Mouse (Mus musculus) lung, postnatal 0 days (tissue): ENCODE results near the gene Elk3. TPM values are rescaled to one million over a fixed set of nuclear protein-coding genes. Genes with fewer than 3 reads are reported as not detected.

Experiments
- ATAC-seq: fragments of 200-750 bp; cut with Nextera tagmentation; 2 replicates; pipeline ENCODE4 v1.8.0; 2017; ENCODE audit warnings: moderate library complexity
- DNase-seq: peaks from one replicate; pipeline ENCODE4 v3.0.0-alpha.2; 2016; ENCODE audit warnings: low spot score
- H3K27ac ChIP-seq: fragments of 300-500 bp; sonication (generic); 2 replicates; pipeline ENCODE4 v1.5.1; 2014; ENCODE audit warnings: antibody characterized with exemption, mild to moderate bottlenecking, low read length, mixed read lengths
- H3K27me3 ChIP-seq: fragments of 300-500 bp; sonication (generic); replicated peaks from 2 replicates; pipeline ENCODE4 v1.6.1; 2014; ENCODE audit warnings: low read length, mixed read lengths; ENCODE audit not compliant: insufficient read depth
- H3K36me3 ChIP-seq: fragments of 300-500 bp; sonication (generic); 2 replicates; pipeline ENCODE4 v1.6.1; 2014; ENCODE audit warnings: low read length, mixed read lengths; ENCODE audit not compliant: insufficient read depth
- H3K4me1 ChIP-seq: fragments of 300-500 bp; sonication (generic); 2 replicates; pipeline ENCODE4 v1.6.1; 2014; ENCODE audit warnings: antibody characterized with exemption, low read depth, low read length, mixed read lengths; ENCODE audit not compliant: insufficient read depth
- H3K4me2 ChIP-seq: fragments of 300-500 bp; sonication (generic); replicated peaks from 2 replicates; pipeline ENCODE4 v1.6.1; 2014; ENCODE audit warnings: low read depth, mild to moderate bottlenecking, low read length, moderate library complexity, mixed read lengths
- H3K4me3 ChIP-seq: fragments of 300-500 bp; sonication (generic); 2 replicates; pipeline ENCODE4 v1.5.1; 2014; ENCODE audit warnings: low read depth, low read length
- H3K9ac ChIP-seq: fragments of 300-500 bp; sonication (generic); replicated peaks from 2 replicates; pipeline ENCODE4 v1.6.1; 2014; ENCODE audit warnings: low read depth, mild to moderate bottlenecking
- H3K9me3 ChIP-seq: fragments of 300-500 bp; sonication (generic); 2 replicates; pipeline ENCODE4 v1.6.1; 2016; ENCODE audit warnings: low read length, mixed read lengths
- CTCF ChIP-seq: IDR thresholded peaks from 2 replicates; pipeline ENCODE4 v1.5.1; 2016; ENCODE audit warnings: antibody characterized with exemption, mild to moderate bottlenecking
- EP300 ChIP-seq: IDR thresholded peaks from 2 replicates; pipeline ENCODE4 v1.6.1; 2016; ENCODE audit warnings: antibody characterized with exemption, mild to moderate bottlenecking, control low read depth
- WGBS: fragments of 180-500 bp; shearing (Covaris S2); extraction: QIAGEN DNeasy Blood & Tissue Kit; methylation state at CpG from one replicate; pipeline ENCODE4 v1.1.7; 2014; 5-methylcytosine and 5-hydroxymethylcytosine counted together
- polyA plus RNA-seq: library from polyadenylated mRNA; unstranded; fragments of >200 nt; fragmentation: Nextera tagmentation; extraction: Ambion mirVana; gene quantifications from 2 replicates; pipeline ENCODE4 v1.2.1, GENCODE M21; 2015

Elk3 gene
- polyA plus RNA-seq, 1 experiment from 2014 or later, result 56.0 TPM

DNA sequence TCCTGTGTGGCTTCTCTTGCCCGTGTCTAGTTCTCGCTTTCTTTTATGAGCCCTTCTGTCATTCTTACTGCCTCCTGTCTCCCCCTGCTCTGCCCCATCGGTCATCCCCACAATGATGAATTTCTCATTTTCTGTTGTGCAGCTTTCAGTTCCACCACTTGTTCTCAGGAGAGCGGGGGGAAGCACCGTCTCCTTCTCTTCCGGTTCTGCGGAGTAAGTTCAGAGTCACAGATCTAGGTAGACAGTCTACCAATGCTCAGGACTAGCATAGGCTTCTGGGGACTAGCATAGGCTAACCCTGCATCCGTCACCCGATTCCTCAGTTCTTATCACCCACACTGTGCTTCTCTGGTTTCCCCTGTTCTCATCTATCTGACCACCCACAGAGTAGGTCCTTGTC, 45.2 kb upstream of the Elk3 start:
- Histone ChIP-seq H3K4me3 (no peak overlapping the region), H3K36me3 (no peaks in the 10 kb centered on the region), H3K9me3 (no peaks in the 10 kb centered on the region), H3K9ac (no peak overlapping the region), H3K4me2 (no peak overlapping the region), H3K4me1 (no peaks in the 10 kb centered on the region), H3K27ac (no peak overlapping the region), H3K27me3 (no peaks in the 10 kb centered on the region)
- DNase-seq (no peak), ATAC-seq (no peak)
- WGBS, result 68% methylated on average over 9 of the region's 9 CpGs
- TF ChIP-seq CTCF (no peak), EP300 (no peak)

DNA sequence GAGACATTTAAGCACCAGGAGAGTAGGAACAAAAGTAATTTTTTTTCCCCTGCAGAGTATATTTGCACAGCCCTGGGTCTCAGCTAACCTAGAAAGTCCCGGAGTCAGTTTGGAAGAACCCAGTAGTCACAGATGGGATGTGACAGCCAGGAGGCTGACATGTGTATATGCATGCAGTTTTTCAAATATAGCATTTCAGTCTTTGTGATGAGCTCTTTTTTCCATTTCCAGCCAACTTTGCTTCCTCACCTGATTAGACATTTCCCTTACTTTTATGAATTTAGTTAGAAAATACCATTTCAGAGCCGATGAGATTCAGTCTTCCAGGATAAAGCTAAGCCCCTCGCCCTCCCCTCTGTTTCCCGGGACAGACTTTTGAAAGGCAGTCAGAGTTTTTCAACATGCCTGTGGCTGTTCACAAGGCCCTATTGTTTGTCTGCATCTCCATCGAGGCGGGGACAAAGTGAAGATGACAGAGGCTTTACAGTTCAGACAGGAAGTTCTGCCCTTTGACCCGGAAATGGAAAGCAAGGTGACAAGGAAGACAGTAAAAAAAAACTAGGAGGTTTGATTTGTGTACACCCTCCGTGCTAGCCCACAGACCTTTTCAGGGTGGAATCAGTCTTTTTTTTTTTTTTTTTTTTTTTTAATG, 44.5 kb upstream of the Elk3 start:
- Histone ChIP-seq H3K9ac (no peak overlapping the region), H3K27ac (no peak overlapping the region), H3K27me3 (no peaks in the 10 kb centered on the region), H3K36me3 (no peaks in the 10 kb centered on the region), H3K4me3 (no peak overlapping the region), H3K4me2 (no peak overlapping the region), H3K9me3 (no peaks in the 10 kb centered on the region), H3K4me1 (no peaks in the 10 kb centered on the region)
- 36% methylated on average over 8 of the region's 8 CpGs for WGBS
- DNase-seq (no peak), ATAC-seq (no peak)
- TF ChIP-seq EP300 (no peak), CTCF (no peak)

DNA sequence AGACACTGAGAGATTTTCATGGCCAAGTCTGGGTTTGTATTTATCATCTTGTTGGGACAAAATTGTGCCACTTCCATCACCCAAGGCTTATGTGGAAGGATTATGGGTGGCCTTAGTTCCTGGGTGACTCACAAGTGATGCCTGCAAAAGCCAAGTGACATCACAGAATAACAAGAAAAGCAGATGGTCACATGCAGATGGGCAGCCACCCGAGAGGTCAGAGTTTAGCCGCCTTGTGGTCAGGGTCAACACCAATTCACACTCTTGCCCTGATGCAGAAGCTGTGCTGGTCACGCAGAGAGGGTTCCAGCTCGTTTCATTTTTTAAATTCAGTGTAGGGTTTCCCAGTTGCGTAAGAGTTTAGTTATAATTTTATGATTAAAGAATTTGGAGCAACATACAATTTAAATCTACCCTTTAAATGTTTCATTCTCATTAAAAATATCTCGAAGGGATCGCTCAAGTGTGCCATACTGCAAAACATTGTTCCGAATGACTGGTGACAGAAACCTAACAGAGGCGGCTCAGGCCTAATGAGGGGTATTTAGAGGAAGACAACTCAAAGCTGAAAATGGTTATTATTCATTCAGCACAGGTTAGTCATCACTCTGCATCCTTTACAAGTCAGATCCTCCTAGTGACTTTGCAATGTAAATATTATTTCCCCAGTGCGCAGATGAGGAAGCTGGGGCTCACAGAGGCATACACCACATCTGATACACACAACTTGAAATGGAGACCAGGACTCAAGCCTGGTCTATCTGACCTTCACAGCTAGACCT, 42.8 kb upstream of the Elk3 start:
- WGBS, result 81% methylated on average over 10 of the region's 10 CpGs
- H3K36me3 ChIP-seq, result no peaks in the 10 kb centered on the region
- no peak overlapping the region for H3K9ac ChIP-seq
- no peak for TF ChIP-seq CTCF
- no peak for TF ChIP-seq EP300
- no peak overlapping the region for H3K4me2 ChIP-seq
- ATAC-seq (no peak), DNase-seq (no peak)
- H3K27me3 ChIP-seq, result no peaks in the 10 kb centered on the region
- no peaks in the 10 kb centered on the region for H3K4me1 ChIP-seq
- H3K9me3 ChIP-seq, result no peaks in the 10 kb centered on the region
- H3K27ac ChIP-seq, result no peak overlapping the region
- H3K4me3 ChIP-seq, result no peak overlapping the region

GRCm38 (mm10) chr10:93347918-93348505, 37.1 kb upstream of the Elk3 start:
- Histone ChIP-seq H3K4me2 (peak overlapping the region; percentile 37), H3K36me3 (no peaks in the 10 kb centered on the region), H3K27ac (no peak overlapping the region), H3K27me3 (no peaks in the 10 kb centered on the region), H3K9ac (no peak overlapping the region), H3K4me3 (no peak overlapping the region), H3K4me1 (no peaks in the 10 kb centered on the region; the same call in 1 of the 2 replicates), H3K9me3 (no peaks in the 10 kb centered on the region)
- ATAC-seq (peak; percentile 40), DNase-seq (no peak)
- TF ChIP-seq CTCF (no peak), EP300 (no peak)
- WGBS, result 38% methylated on average over 14 of the region's 14 CpGs

DNA sequence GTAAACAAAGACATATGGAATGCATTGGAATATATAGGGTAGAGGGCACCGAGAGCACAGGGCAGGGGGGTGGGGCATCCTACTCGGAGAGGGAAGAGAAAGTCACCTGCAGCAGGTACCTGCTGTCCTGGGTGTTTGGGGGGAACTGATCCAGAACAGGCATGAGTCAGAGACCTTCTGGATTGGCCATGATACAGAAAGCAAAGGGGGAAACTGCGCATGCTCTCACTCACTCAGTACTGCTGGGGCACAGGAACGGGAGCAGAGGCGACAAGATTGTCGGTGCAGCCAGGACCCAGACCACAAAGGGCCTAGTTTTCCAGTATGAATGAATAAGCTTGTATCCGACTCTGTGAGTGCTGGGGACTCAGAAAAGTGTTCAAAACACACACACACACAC, 36.5 kb upstream of the Elk3 start:
- Histone ChIP-seq H3K4me1 (no peaks in the 10 kb centered on the region; the same call in 1 of the 2 replicates), H3K4me2 (peak overlapping the region; percentile 37; the same call in 1 of the 2 replicates), H3K36me3 (no peaks in the 10 kb centered on the region), H3K9me3 (no peaks in the 10 kb centered on the region), H3K9ac (no peak overlapping the region), H3K27ac (no peak overlapping the region), H3K27me3 (no peaks in the 10 kb centered on the region), H3K4me3 (no peak overlapping the region)
- ATAC-seq (no peak), DNase-seq (peak; percentile 38)
- 49% methylated on average over 7 of the region's 7 CpGs for WGBS
- TF ChIP-seq EP300 (no peak), CTCF (no peak)

DNA sequence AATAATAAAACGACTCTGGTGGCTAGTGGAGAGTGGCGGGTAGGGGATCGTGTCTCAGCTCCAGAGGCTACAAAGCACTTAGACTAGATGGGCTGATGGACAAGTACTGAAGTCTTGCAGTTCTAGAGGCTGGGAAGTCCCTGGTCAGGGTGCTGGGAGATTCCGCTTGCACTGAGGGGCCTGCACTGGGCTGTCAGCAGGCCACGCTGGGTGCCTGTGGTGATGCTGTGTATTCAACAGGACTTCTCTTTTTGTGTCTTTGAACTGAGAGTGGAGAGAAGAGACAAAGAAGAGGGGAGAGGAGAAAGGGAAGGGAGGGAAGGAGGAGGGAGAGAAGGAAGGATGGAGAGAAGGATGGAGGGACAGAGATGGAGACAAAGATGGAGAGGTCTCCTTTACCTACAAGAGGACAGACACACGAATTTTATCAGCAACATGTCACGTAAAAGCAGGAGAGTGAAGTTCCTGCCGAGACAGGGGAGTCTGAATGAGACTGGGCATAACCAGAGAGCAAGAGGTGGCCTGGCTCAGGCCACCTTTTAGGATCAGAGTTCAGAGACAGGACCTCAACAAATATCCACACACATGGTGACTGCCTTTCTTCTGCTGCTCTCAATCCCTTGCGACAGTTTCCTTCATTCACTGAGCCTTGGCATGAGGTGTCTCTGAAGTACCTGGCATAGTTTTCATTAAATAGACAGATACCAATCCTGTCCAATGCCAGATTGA, 35.4 kb upstream of the Elk3 start:
- Histone ChIP-seq H3K27ac (no peak overlapping the region), H3K4me2 (no peak overlapping the region), H3K4me1 (no peaks in the 10 kb centered on the region; the same call in 1 of the 2 replicates), H3K9ac (no peak overlapping the region), H3K36me3 (no peaks in the 10 kb centered on the region), H3K9me3 (no peaks in the 10 kb centered on the region), H3K4me3 (no peak overlapping the region), H3K27me3 (no peaks in the 10 kb centered on the region)
- TF ChIP-seq EP300, result no peak
- no peak for TF ChIP-seq CTCF
- ATAC-seq (no peak), DNase-seq (no peak)
- 78% methylated on average over 9 of the region's 9 CpGs for WGBS
